2 mouse cellular contexts compared by ENCODE assay signal in genomic region chr14:26705246-26705645, GRCm38 (mm10). TPM values are rescaled to one million over a fixed set of nuclear protein-coding genes. Genes with fewer than 3 reads are reported as not detected.
"Had no signal": no experiment of that assay in that cellular context is flagged by ENCODE, and none has a peak within 500 bp of the region (broad histone marks: within the 10 kb centered on the region; RNA-seq: fewer than 3 reads in every experiment).

No protein-coding gene starts in this region.

RNA-seq across cellular contexts. Expression of gene Dnah12, which starts 12.2 kb away (rescaled TPM):
- polyA plus RNA-seq: macrophage; midbrain, embryonic 12.5 days had no signal
